Mouse (Mus musculus) testis, adult 2 months (tissue): ENCODE data around the gene Luzp1.

Experiments
- CTCF ChIP-seq: fragments of 200-500 bp; IDR thresholded peaks from 2 replicates; pipeline ENCODE4 v1.5.1; 2012; ENCODE audit warnings: low read depth, mild to moderate bottlenecking, inconsistent platforms, low read length, moderate library complexity; ENCODE audit not compliant: control insufficient read depth, insufficient read depth, insufficient replicate concordance
- POLR2A ChIP-seq: fragments of 200-500 bp; IDR thresholded peaks from 2 replicates; pipeline ENCODE4 v1.6.1; 2012; ENCODE audit warnings: low read depth, mild to moderate bottlenecking, inconsistent platforms, low read length, moderate library complexity; ENCODE audit not compliant: control insufficient read depth

GRCm38 (mm10) chr4:136452792-136453191 is 16.8 kb upstream of the Luzp1 start:
- TF ChIP-seq CTCF (no peak), POLR2A (no peak)
